13 mouse cellular contexts compared by ENCODE assay signal in the genomic region with DNA sequence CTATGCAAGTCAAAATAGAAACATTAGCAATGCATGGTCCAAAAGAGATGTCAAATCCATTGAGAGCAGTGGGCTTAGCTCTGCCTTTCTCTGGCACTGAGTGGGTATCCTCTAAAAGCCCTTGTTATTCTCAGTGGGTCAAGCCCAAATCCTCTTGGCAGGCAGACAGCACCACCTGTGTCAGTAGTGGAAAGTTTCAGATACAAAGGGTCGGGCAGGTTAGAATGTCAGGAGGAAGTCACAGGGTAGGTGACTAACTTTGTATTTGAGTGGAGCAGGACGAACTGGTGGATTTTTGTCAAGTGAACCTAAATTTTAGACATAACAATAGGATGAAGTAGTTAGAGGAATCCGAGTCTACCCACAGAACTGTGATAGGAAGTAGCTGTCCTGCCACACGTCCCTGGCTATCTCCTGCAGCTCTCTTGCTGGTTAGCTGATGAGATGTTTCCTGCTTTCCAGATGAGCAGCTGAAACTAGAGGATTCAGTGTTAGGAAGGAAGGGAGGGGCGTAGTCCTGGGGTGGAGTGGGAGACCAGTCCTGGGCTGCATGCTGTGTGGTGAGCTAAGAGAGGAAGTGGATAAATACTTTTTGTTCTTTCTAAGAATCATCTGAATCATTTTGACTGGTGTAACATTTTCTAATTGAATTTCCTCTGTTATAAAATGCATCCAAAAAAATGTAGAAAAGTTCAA. TPM values are rescaled to one million over a fixed set of nuclear protein-coding genes. Genes with fewer than 3 reads are reported as not detected.
A peak's percentile ranks its signal among the peaks of the same experiment; 100 is the strongest.
DNase-seq lines count a peak whose midpoint lies in the region; ATAC-seq lines count a peak whose summit lies in the region.
"Had no signal": no experiment of that assay in that cellular context is flagged by ENCODE, and none has a peak within 500 bp of the region (broad histone marks: within the 10 kb centered on the region; RNA-seq: fewer than 3 reads in every experiment).

No protein-coding gene starts in this region.

- no peak overlapping the region for H3K9ac ChIP-seq in heart, embryonic 13.5 days
- no peak overlapping the region for H3K9ac ChIP-seq in liver, embryonic 13.5 days
- H3K9ac ChIP-seq in intestine, embryonic 15.5 days = no peak overlapping the region
- H3K9ac ChIP-seq: hindbrain, embryonic 12.5 days had no signal

- H3K4me2 ChIP-seq in heart, embryonic 13.5 days = no peak overlapping the region
- no peak overlapping the region for H3K4me2 ChIP-seq in liver, embryonic 13.5 days
- H3K4me2 ChIP-seq in intestine, embryonic 15.5 days (replicated peaks) = no peak overlapping the region
- H3K4me2 ChIP-seq: hindbrain, embryonic 12.5 days had no signal

- H3K4me1 ChIP-seq in heart, embryonic 10.5 days = no peaks in the 10 kb centered on the region
- H3K4me1 ChIP-seq in heart, embryonic 13.5 days = peaks cover 11% of the 10 kb centered on the region; the same call in 1 of the 2 replicates
- no peaks in the 10 kb centered on the region for H3K4me1 ChIP-seq in liver, embryonic 13.5 days (replicated peaks)
- no peaks in the 10 kb centered on the region for H3K4me1 ChIP-seq in intestine, embryonic 15.5 days (replicated peaks)
- H3K4me1 ChIP-seq: hindbrain, embryonic 12.5 days had no signal

- WGBS in heart, embryonic 10.5 days = 38% methylated on average over 5 of the region's 5 CpGs
- 22% methylated on average over 5 of the region's 5 CpGs for WGBS in heart, embryonic 13.5 days
- 8% methylated on average over 5 of the region's 5 CpGs for WGBS in liver, embryonic 13.5 days (ENCODE audit: insufficient replicate concordance)
- WGBS in intestine, embryonic 15.5 days = 52% methylated on average over 5 of the region's 5 CpGs

- H3K27me3 ChIP-seq in heart, embryonic 10.5 days (ENCODE audit: insufficient read depth, poor library complexity, severe bottlenecking) = no peaks in the 10 kb centered on the region
- H3K27me3 ChIP-seq in heart, embryonic 13.5 days (replicated peaks) = no peaks in the 10 kb centered on the region
- no peaks in the 10 kb centered on the region for H3K27me3 ChIP-seq in liver, embryonic 13.5 days
- H3K27me3 ChIP-seq in intestine, embryonic 15.5 days (replicated peaks) = no peaks in the 10 kb centered on the region
- H3K27me3 ChIP-seq: hindbrain, embryonic 12.5 days had no signal

- ATAC-seq in heart, embryonic 13.5 days (ENCODE audit: extremely low read depth, insufficient number of reproducible peaks, low FRiP score, low TSS enrichment) = no peak
- ATAC-seq in liver, embryonic 13.5 days (ENCODE audit: low read depth) = peak; percentile 36; the same call in 1 of the 2 replicates
- ATAC-seq in intestine, embryonic 15.5 days = no peak

- no peaks in the 10 kb centered on the region for H3K9me3 ChIP-seq in heart, embryonic 10.5 days
- no peaks in the 10 kb centered on the region for H3K9me3 ChIP-seq in heart, embryonic 13.5 days
- H3K9me3 ChIP-seq in liver, embryonic 13.5 days (replicated peaks) = no peaks in the 10 kb centered on the region
- H3K9me3 ChIP-seq in intestine, embryonic 15.5 days = no peaks in the 10 kb centered on the region
- H3K9me3 ChIP-seq: hindbrain, embryonic 12.5 days had no signal

- peak; percentile 61 to 75 for DNase-seq in heart, adult 18-20 months
- DNase-seq in heart, embryonic 10.5 days (ENCODE audit: low spot score) = no peak
- DNase-seq in MEL-GATA-1-ER (ENCODE audit: extremely low read depth, low read depth) = peak; percentile 37
- DNase-seq in liver, embryonic 13.5 days = no peak
- no peak for DNase-seq in layer of hippocampus, postnatal 10 days (ENCODE audit: low spot score in 2 of 2)
- DNase-seq in right cerebral cortex, postnatal 4 days = no peak
- DNase-seq: thymus, postnatal 25 days had no signal

- H3K4me3 ChIP-seq in heart, embryonic 10.5 days = no peak overlapping the region
- H3K4me3 ChIP-seq in heart, embryonic 13.5 days = no peak overlapping the region
- H3K4me3 ChIP-seq in liver, embryonic 13.5 days (replicated peaks) = no peak overlapping the region
- H3K4me3 ChIP-seq in intestine, embryonic 15.5 days (replicated peaks) = no peak overlapping the region
- H3K4me3 ChIP-seq: hindbrain, embryonic 12.5 days had no signal

- no peaks in the 10 kb centered on the region for H3K36me3 ChIP-seq in heart, embryonic 10.5 days
- H3K36me3 ChIP-seq in heart, embryonic 13.5 days = peaks cover 15% of the 10 kb centered on the region
- H3K36me3 ChIP-seq in liver, embryonic 13.5 days = peaks cover 16% of the 10 kb centered on the region; the same call in 1 of the 2 replicates
- H3K36me3 ChIP-seq in intestine, embryonic 15.5 days = no peaks in the 10 kb centered on the region

- no peak overlapping the region for H3K27ac ChIP-seq in heart, embryonic 10.5 days
- 0 out of 2 replicates have a peak overlapping the region, but pooled peaks have one; percentile 26 for H3K27ac ChIP-seq in heart, embryonic 13.5 days (replicated peaks)
- H3K27ac ChIP-seq in liver, embryonic 13.5 days = no peak overlapping the region
- H3K27ac ChIP-seq in intestine, embryonic 15.5 days = no peak overlapping the region
- H3K27ac ChIP-seq: hindbrain, embryonic 12.5 days had no signal

RNA-seq across cellular contexts. Expression of a gene that starts 33.7 kb away (rescaled TPM):
- total RNA-seq in heart, adult 18-20 months (2021) = under 1 TPM; 0.57 to 0.77 TPM
- polyA plus RNA-seq in heart, embryonic 10.5 days (2016; fragmentation: Nextera tagmentation; extraction: Ambion mirVana) = 0.24 and 0.30 TPM in 2 replicates
- polyA plus RNA-seq in heart, embryonic 13.5 days (2015; fragmentation: Nextera tagmentation; extraction: Ambion mirVana) = 0.17 TPM in 1 of 2 replicates, not detected in the other
- 0.02 TPM in 1 of 2 replicates, not detected in the other for polyA plus RNA-seq in liver, embryonic 13.5 days (2015; fragmentation: Nextera tagmentation; extraction: Ambion mirVana)
- not detected for total RNA-seq in layer of hippocampus, postnatal 10 days (2021)
- not detected in 2 replicates for polyA plus RNA-seq in intestine, embryonic 15.5 days (2015; fragmentation: Nextera tagmentation; extraction: Ambion mirVana)
- total RNA-seq: adrenal gland, adult 18-20 months; left cerebral cortex, postnatal 25 days; neutrophil, adult 5-6 weeks had no signal

RNA-seq across cellular contexts. Expression of a gene that starts 41.9 kb away (rescaled TPM):
- 10 to 100 TPM; 11.2 to 13.9 TPM for total RNA-seq in heart, adult 18-20 months (2021)
- polyA plus RNA-seq in heart, embryonic 10.5 days (2016; fragmentation: Nextera tagmentation; extraction: Ambion mirVana) = 12.7 and 12.9 TPM in 2 replicates
- 12.5 and 13.7 TPM in 2 replicates for polyA plus RNA-seq in heart, embryonic 13.5 days (2015; fragmentation: Nextera tagmentation; extraction: Ambion mirVana)
- polyA plus RNA-seq in liver, embryonic 13.5 days (2015; fragmentation: Nextera tagmentation; extraction: Ambion mirVana) = 19.6 and 22.5 TPM in 2 replicates
- 10 to 100 TPM; 32.4 to 35.0 TPM for total RNA-seq in layer of hippocampus, postnatal 10 days (2021)
- polyA plus RNA-seq in intestine, embryonic 15.5 days (2015; fragmentation: Nextera tagmentation; extraction: Ambion mirVana) = 15.8 and 18.3 TPM in 2 replicates

RNA-seq across cellular contexts. Expression of a gene that starts 42.3 kb away (rescaled TPM):
- total RNA-seq in heart, adult 18-20 months (2021) = under 1 TPM; 0.65 to 0.82 TPM
- polyA plus RNA-seq in heart, embryonic 10.5 days (2016; fragmentation: Nextera tagmentation; extraction: Ambion mirVana) = 42.4 and 53.0 TPM in 2 replicates
- polyA plus RNA-seq in heart, embryonic 13.5 days (2015; fragmentation: Nextera tagmentation; extraction: Ambion mirVana) = 28.0 and 34.4 TPM in 2 replicates
- polyA plus RNA-seq in liver, embryonic 13.5 days (2015; fragmentation: Nextera tagmentation; extraction: Ambion mirVana) = 59.0 and 67.3 TPM in 2 replicates
- total RNA-seq in layer of hippocampus, postnatal 10 days (2021) = 1 to 10 TPM; 5.4 to 5.8 TPM
- polyA plus RNA-seq in intestine, embryonic 15.5 days (2015; fragmentation: Nextera tagmentation; extraction: Ambion mirVana) = 39.9 and 56.3 TPM in 2 replicates

Comparison
In these comparisons a context has a peak if more than half of its experiments do, and no peak if none do; other contexts are left out.
1. DNase-seq: peak in heart, adult 18-20 months (2 of 2) and MEL-GATA-1-ER (single experiment); none in heart, embryonic 10.5 days (single experiment), liver, embryonic 13.5 days (single experiment), layer of hippocampus, postnatal 10 days (0 of 2) and right cerebral cortex, postnatal 4 days (single experiment).